Mouse (Mus musculus): ENCODE measurements around the gene Gm20814. TPM values are rescaled to one million over a fixed set of nuclear protein-coding genes. Genes with fewer than 3 reads are reported as not detected.
"Not testable (repeated sequence)": the region's sequence is repeated elsewhere in the genome, so short reads cannot be mapped to it uniquely, and the experiment has no call there.

Gene Gm20814
- not detected for total RNA-seq (2021)
- long read RNA-seq, experiment 1 = 0 reads
- long read RNA-seq, experiment 2 = 0 reads

DNA sequence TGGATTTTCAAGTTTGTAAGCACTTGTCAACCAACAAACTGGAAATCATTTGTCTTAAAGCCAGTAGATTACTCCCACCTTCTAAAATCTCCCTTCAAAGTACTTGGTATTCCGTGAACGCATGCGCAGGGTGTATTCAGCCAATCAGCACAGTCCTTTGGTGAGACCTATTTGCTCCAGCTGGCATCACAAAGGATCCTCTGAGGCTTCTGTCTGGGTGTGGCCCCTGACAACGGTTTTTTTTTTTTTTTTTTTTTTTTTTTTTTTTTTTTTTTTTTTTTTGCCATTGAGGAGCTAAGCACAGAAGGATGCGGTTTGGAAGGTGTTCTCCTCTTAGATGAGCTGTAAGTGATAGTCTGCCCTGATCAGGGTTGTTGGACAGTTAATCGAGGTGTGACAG is at the start of gene Gm20814:
Gene Gm20814 (plus strand): TSS at position 301 of the 400 bp plus-strand sequence.
- DNase-seq; intact Hi-C loops (cut with DNase I): not testable (repeated sequence)

Measured in heart, postnatal 14 days (tissue).